Mouse (Mus musculus): ENCODE results near the gene Cdh13. TPM values are rescaled to one million over a fixed set of nuclear protein-coding genes. Genes with fewer than 3 reads are reported as not detected.

The Cdh13 gene
- polyA plus RNA-seq (2015; fragmentation: Nextera tagmentation; extraction: Ambion mirVana), result 3.0 TPM in 2 replicates

- DNase-seq (ENCODE audit: low spot score), result no peak
Observed at GRCm38 (mm10) chr8:118283600-118284111, at the start of gene Cdh13. Cdh13 (plus strand) TSS chr8:118283733.

GRCm38 (mm10) chr8:118235626-118236025, 47.9 kb upstream of the Cdh13 start:
- DNase-seq (ENCODE audit: low spot score), result no peak

GRCm38 (mm10) chr8:118237150-118237620, 46.3 kb upstream of the Cdh13 start:
- no peak for DNase-seq (ENCODE audit: low spot score)

GRCm38 (mm10) chr8:118238156-118238555, 45.4 kb upstream of the Cdh13 start:
- no peak for DNase-seq (ENCODE audit: low spot score)

- no peak for DNase-seq (ENCODE audit: low spot score)
Observed at GRCm38 (mm10) chr8:118239186-118239585, 44.3 kb upstream of the Cdh13 start.

- DNase-seq (ENCODE audit: low spot score), result no peak
Observed at GRCm38 (mm10) chr8:118249319-118249718, 34.2 kb upstream of the Cdh13 start.

- DNase-seq (ENCODE audit: low spot score), result no peak
Observed at GRCm38 (mm10) chr8:118249923-118250322, 33.6 kb upstream of the Cdh13 start.

- DNase-seq (ENCODE audit: low spot score), result no peak
Observed at GRCm38 (mm10) chr8:118263117-118263516, 20.4 kb upstream of the Cdh13 start.

GRCm38 (mm10) chr8:118270751-118271402, 12.7 kb upstream of the Cdh13 start:
- no peak for DNase-seq (ENCODE audit: low spot score)

- DNase-seq (ENCODE audit: low spot score), result no peak
Observed at GRCm38 (mm10) chr8:118272493-118272892, 11.0 kb upstream of the Cdh13 start.

GRCm38 (mm10) chr8:118274243-118274642, 9.3 kb upstream of the Cdh13 start:
- no peak for DNase-seq (ENCODE audit: low spot score)

- peak; percentile 26 for DNase-seq (ENCODE audit: low spot score)
Observed at GRCm38 (mm10) chr8:118274688-118275087, 8.8 kb upstream of the Cdh13 start.

- no peak for DNase-seq (ENCODE audit: low spot score)
Observed at GRCm38 (mm10) chr8:118284112-118285029, 838 bp downstream of the Cdh13 start.

GRCm38 (mm10) chr8:118285596-118286281, 2.2 kb downstream of the Cdh13 start:
- DNase-seq (ENCODE audit: low spot score), result no peak

- DNase-seq (ENCODE audit: low spot score), result no peak
Observed at GRCm38 (mm10) chr8:118286282-118287180, 3.0 kb downstream of the Cdh13 start.

- DNase-seq (ENCODE audit: low spot score), result no peak
Observed at GRCm38 (mm10) chr8:118287496-118287895, 4.0 kb downstream of the Cdh13 start.

GRCm38 (mm10) chr8:118288259-118288952, 4.9 kb downstream of the Cdh13 start:
- DNase-seq (ENCODE audit: low spot score), result no peak

- DNase-seq (ENCODE audit: low spot score), result no peak
Observed at GRCm38 (mm10) chr8:118289091-118289490, 5.6 kb downstream of the Cdh13 start.

GRCm38 (mm10) chr8:118289525-118289924, 6.0 kb downstream of the Cdh13 start:
- DNase-seq (ENCODE audit: low spot score), result no peak

GRCm38 (mm10) chr8:118290266-118290665, 6.7 kb downstream of the Cdh13 start:
- no peak for DNase-seq (ENCODE audit: low spot score)

Data from thymus, postnatal 0 days (tissue).